Mouse (Mus musculus) adrenal gland (tissue): ENCODE results near the gene Nop2.

Source experiments
- microRNA-seq, 2 experiments: library from miRNA; unstranded; fragments of <30 nt; microRNA quantifications; one replicate each; pipeline ENCODE4; 2019

Gene Nop2

Small RNA genes lying within 50 kb of the gene (microRNA-seq; reads per million reads assigned to microRNA genes)
- gene Mir7045 = 0.11 to 0.12 reads per million in 2 experiments
